Mouse (Mus musculus) regulatory T cell (primary cell): ENCODE data around the gene Eva1c.

ENCODE experiments used
- in situ Hi-C: fragments of 300-600 bp; cut with MboI, MseI; formaldehyde crosslinking; loops from one replicate; pipeline ENCODE4 v1.15.1; 2025; ENCODE audit warnings: high pct_unique_total_duplicates

Gene Eva1c

DNA sequence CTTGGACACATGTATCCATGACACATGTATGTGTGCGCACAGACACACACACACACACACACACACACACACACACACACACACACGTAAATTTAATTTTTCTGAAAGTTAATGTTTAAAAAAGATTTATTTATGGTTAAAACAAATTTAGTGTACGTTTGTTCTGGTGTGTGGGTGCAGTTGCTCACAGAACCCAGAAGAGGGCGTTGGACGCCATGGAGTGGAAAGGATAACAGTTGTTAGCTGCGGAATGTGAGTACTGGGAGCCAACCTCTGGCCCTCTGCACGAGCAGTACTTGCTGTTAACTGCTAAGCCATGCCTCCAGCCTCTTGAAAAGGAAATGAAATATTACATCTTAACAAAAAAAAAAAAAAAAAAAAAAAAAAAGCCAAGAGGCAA lies at the start of gene Eva1c:
Eva1c (plus strand) TSS at position 263 of the 400 bp plus-strand sequence.
- in situ Hi-C loops, result no loop called here

DNA sequence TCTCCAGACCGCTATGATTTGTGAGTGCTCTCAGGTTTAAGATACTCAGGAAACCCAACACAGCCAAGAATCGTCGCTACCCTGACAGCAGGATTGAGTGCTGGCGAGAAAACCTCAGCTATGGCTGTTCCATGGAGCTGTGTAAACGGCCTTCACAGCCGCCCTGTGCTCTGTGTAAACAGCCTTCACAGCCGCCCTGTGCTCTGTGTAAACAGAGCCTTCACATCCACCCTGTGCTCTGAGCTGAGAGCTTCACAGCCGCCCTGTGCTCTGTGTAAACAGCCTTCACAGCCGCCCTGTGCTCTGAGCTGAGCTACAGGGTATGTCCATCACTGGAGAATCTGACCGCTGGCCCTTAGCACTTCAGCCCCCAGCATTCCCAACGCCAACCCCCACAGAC lies 46.7 kb upstream of the Eva1c start:
- in situ Hi-C loops, result no loop called here

DNA sequence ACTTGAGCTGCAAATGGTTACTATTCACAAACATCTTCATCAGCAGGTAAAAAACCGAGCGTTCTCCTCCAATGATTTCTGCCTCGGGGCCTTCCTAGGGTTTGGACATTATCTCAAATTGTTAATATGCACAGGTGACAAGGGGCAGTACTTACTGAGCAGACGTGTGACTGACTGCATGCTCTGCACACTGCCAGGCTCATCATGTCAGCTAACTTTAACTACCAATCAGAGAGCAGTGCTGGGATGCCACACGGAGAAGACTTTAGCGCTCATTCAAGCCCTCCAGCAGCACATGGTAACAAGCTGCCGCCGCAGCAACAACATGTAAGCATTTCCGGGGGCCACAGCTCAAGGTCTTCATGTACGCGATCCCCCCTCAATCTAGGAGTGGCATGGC lies 43.2 kb upstream of the Eva1c start:
- in situ Hi-C loops, result no loop called here

DNA sequence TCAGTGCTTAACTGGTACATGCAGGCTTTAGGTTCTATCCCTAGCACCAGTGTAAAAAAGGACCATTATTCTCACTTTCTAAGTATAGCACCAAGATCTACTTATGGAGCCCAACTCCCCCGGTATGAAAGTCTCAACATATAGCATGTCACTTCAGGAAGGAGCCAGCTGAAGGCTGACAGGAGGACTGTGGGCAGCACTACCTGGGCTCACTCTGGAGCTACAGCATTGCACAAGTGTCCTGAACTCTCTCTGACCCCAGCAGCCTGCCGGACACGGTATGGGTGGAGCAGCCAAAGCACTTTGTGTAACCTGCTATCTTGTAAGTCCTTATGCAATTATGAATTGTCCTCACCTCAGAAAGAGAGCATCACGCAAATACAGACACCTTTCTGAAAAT lies 41.3 kb upstream of the Eva1c start:
- in situ Hi-C loops, result no loop called here

DNA sequence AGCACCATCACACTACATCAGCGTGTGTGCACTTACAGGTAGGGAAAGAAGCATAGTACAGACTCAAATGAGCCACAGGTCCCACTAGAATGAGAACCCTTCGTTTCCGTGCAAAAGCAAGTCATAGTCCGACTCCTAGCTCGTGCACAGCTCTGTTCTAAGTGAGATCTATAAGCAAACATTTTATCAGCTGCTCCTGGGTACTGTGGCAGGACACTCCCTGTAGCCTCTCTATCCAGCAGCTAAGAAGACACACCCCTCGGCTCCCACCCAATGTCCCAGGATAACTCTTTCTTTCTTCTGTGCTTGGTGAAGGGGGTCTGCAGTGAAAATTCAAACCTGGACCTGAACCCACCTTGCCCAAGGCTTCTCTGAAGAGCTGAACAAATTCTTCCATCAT lies 37.9 kb upstream of the Eva1c start:
- in situ Hi-C loops, result no loop called here

DNA sequence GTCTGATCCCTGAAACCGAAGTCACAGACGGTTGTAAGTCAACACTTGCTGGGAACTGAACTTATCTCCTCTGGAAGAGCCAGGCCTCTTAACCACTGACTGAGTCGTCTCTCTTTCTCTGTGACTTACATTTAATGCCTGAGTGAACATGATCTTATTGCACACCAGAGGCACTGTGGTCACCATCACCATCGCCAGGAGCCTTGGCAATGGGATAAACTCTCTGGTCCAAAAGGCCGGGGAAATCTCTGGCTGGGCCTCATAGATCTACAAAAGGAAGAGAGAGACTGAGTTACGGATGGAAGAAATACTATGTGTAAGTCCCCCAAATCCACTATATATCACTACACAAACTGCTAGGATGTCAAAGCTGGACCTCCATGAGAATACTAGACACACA lies 35.6 kb upstream of the Eva1c start:
- in situ Hi-C loops, result no loop called here

DNA sequence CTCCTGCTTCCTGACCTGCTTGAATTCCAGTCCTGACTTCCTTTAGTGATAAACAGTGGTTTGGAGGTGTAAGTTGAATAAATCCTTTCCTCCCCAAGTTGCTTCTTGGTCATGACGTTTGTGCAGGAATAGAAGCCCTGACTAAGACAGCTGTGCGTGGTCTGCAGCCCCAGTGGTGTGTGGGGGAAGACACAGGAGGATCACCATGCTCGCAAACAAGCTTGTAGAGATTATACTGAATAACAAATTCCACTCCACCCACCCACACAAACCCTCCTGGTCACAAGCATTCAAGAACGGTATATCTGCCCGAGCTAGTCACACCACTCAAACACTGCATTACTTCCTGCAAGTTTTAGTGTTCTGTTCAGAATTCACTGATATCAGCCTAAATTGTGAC lies 34.5 kb upstream of the Eva1c start:
- in situ Hi-C loops, result no loop called here

DNA sequence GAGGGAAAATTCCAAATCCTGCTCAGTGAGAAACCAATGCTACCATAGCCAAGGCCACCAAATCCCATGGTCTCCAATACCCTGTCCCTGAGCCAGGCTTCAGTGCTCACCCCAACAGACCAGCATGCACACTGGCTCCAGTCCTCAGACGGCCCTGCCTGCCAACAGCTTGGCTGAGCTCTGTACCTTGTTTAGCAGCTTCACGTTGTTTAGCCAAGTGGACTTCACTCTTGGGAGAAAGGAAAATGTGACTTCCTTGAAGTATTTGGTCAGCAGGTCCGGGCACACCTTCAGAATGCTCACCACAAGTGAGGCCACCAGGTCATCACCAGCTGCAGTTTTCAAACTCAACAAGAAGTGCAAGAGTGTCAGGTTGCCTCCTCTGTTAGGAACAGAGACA lies 34.0 kb upstream of the Eva1c start:
- in situ Hi-C loops, result no loop called here

DNA sequence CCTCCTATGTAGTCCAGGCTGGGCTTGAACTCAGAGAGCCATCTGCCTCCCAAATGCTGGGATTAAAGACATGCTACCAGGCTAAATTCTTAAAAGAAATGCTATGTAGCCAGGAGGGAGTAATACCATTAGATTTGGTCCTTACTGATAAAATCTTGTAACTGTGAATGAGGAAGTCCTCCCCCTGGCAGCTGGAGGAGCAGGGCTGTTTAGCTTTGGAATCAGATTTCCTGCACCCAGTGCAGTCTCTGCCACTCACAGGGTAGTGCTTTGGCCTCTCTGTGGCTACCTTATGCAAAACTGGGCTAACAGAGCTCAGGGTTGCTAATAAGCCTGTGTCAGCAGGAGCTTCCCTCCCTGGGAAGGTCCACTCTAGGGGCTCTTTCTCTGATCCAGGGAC lies 31.8 kb upstream of the Eva1c start:
- in situ Hi-C loops, result no loop called here

DNA sequence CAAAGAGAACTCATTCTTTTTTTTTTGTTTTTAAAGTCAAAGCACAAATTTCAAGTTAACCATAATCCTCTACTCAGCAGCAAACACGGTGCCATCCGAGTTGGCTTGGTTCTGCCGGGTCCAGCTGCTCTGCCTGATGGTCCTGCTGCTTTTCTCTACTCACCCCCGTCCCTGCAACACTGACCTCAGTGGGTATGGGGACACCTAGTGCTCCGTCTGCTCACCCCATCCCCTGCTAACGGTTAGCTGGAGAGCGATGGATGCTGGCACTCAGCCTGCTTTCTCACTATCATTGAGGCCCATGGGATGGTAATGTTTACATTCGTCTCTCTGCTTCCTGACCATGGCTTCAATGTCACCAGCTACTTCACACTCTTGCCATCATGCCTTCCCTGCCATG lies 28.1 kb upstream of the Eva1c start:
- in situ Hi-C loops, result no loop called here

DNA sequence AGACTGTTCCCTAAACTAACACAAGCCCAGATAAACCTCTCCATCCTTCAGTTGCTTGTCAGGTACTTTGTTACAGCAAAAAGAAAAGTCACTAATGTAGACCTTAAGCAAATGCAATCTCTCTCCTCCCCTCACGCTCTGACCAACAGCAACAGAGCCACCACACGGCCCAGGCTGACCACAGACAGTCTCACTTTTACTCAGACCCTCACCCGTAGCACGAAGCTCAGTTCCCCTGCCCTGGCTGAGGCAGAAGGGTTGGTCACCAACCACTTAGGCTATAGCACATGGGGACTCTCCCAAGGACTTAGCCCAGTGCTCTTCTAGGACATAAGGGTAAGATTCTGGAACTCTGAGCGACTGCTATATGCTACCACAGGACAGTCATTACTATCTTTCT lies 27.7 kb upstream of the Eva1c start:
- in situ Hi-C loops, result no loop called here

DNA sequence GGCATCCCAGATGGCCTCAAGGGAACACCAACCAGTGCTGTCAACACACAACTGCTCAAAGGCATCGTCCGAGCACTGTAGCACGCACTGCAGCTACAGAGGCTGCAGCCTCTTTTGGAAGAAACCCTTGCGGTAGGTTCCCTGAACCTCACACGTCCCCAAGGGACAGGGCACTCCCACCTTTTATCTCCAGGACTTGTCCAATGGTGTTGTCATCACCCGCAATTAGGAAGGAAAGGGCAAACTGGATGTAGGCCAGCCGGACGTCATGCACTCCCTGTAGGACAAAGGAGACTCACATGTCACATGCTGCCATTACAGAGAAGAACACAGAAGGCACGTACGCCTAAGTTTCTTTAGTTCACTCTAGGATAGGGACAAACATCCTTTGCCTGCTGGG lies 26.7 kb upstream of the Eva1c start:
- in situ Hi-C loops, result loop anchor here (25.0 kb wide), 1 partner anchor 812 kb away; the partner anchor contains the start of gene Dnajc28

DNA sequence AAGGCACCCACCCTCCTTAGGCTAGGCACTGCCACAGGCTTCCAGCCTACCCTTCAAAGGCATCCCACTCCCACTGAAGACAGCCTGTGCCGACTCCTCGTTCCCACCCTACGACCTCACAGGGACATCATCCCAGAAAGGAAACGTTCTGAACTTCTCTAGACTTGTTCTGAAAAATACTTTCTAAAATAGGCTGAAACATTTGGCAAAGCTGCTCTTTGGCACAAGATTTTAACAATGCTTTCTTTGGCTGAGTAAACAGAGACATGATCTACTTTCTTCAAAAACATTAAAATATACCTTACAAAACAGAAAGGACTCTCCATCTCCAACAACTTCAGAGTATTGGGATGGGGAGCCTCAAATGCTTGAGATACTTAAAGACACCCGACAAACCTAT lies 25.3 kb upstream of the Eva1c start:
- in situ Hi-C loops, result loop anchor here (25.0 kb wide), 1 partner anchor 811 kb away; the partner anchor contains the start of gene Dnajc28

DNA sequence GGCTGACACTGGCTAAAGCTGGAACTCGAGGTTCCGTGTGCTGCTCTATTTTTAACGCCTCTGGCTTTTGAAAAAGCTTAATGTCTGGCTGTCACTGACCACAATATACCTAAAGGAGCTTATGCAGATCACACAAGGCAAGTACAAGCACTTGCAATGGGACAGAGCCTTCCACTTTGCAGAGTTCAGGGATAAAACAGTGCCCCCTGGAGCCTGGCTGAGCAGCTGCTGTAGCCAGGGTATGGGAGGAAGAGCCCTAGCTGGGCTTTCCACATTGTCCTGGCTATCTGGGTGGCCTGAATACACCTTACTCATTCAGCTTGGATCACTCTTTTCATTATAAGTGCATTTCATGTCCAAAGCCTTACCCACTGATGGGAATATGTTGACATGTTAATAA lies 24.6 kb upstream of the Eva1c start:
- in situ Hi-C loops, result loop anchor here (25.0 kb wide), 1 partner anchor 810 kb away; the partner anchor contains the start of gene Dnajc28

DNA sequence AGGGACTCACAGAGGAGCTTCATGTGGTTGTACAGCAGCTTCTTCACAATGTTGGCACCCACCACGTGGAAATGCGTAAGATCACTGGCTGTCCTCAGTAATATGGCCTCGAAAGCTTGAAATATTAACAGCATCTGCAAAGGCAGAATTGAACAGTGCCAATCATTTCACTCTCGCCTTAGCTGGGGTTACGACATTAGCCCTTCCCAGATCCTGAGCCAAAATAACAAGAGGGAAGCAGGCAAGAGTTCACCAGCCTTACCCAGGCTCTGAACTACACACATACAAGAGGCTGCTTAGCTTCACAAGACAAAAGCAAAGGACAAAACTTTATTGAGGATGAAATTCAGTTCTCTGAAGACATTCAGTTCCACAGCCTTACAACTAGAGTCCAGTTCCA lies 22.1 kb upstream of the Eva1c start:
- in situ Hi-C loops, result loop anchor here (25.0 kb wide), 1 partner anchor 808 kb away; the partner anchor contains the start of gene Dnajc28

DNA sequence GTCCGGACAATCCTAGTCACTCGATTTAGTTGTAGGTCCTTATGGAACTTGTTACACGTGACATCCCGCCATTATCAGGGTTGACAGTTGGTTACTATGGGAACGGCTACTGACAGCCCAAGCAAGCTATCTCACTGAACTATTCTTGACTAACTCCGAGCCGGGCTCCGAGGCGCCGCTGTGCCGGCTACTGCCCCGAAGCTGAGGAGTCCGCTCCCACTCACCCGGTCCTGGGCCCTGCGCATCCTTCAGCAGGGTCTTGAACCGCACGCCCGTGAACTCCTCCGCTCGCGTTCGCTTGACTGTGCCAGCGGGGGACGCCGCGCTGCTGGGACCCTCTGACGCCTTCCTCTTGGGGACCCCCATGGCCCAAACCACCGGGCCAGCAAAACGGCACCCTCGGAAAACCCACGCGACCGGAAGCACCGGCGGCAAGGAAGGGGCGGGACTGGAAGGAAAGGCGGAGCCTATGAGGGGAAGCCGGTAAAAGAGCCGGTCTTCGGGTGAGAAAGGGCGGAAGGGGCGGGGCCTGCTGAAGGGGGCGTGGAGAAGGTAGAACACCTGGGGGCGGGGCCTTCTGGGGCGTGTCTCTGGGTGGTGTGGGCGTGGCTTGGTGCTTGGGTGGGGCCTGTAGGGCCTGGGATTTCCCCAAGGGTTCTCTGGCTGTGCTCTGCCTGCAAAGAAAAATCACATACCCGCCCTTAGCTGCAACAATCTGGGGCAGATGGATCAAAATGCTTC lies 16.4 kb upstream of the Eva1c start, which contains the start of gene Urb1:
Urb1 (minus strand) TSS at position 439 of the 741 bp plus-strand sequence.
- in situ Hi-C loops, result loop anchor here (25.0 kb wide), 1 partner anchor 802 kb away; the partner anchor contains the start of gene Dnajc28

DNA sequence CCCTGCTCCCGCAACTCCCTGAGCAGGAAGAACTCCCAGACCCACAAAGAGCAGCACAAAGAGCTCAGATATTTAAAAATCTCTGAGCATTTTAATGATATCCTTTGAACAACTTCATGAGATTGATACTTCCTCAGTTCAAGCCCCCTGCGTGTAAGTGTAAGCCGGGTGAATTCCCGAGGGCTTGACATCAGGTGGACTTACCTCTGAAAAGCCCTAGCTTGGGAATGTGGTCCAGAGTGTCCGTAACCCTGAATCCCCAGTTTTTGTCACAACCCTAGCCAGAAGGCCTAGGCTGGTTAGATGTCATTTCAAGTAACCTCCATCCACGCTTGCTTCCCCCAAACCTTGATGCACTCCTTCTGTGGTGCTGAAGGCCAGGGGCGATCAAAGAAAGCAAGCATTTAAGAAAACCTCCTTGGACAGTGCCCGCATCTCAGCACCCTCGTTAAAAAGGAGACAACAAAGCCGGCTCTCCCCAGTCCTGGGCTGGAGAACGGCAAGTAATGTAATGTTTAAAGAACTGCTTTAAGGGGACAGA lies 15.7 kb upstream of the Eva1c start:
- in situ Hi-C loops, result loop anchor here (25.0 kb wide), 1 partner anchor 802 kb away; the partner anchor contains the start of gene Dnajc28

DNA sequence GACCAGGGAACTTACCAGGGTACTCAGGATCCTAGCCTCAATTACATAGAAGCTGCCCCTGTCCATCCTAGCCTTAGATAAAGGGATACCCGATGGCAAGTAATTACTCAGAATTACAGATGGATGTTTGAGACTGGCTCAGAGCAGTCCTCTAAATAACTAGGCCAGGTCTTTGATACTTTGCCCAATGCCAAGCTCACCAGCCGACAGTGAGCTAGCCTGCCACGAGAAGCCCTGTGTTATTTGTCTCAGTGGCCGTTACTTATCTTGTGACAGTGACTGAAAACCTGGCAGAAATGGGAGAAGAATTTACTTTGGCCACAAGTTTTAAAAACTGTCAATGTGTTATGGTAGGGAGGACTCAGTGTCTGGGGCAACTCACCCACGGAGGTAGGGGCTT lies 14.4 kb upstream of the Eva1c start:
- in situ Hi-C loops, result loop anchor here (25.0 kb wide), 1 partner anchor 800 kb away; the partner anchor contains the start of gene Dnajc28

DNA sequence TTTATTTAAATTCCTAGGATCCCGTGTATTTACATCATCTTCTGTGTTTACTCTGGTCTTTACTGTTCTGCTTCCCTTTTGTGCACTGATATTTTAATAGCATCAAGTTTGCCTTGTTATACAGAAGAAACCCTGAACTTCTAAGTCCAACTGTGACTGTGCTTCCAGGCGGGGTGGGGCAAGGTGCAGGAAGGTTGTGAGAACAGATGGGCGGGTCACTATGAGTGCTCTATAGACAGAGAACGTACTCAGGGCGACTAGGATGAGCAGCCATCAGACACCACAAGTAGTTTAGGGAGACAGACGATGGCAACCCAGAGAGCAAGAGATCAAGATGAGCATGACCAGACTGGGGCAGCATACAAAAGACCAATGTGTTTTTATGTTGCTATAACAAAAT lies 6.2 kb upstream of the Eva1c start:
- in situ Hi-C loops, result loop anchor here (25.0 kb wide), 1 partner anchor 792 kb away; the partner anchor contains the start of gene Dnajc28

DNA sequence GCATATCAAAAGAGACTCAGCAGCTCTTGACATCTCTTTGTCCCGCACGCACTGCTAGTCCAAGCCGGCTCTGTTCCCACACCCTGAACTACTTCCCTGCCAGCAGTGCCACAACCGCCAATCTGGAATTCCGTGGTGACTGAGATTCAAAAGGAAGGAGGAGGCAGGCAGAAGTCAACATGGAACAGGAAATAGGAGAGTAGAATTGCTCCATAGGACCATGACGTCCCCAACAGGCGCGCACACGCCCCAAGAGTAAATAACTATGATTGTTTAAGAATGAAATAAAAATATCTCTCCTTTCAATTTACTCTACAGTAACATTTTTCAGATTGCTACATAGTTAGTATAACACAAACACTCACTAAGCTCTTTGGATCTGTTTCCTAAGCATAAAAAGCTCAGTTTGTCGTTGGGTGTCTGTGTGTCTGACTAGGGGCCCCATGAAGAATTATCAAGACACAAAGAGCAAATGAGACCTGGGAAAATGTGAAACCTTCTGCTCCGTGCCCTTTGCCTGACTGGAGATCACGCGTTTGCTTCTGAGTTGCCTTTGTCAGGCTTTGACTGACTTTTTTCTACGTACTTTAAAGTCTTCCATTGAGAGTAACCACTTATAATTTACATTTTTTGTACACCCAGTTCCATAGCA lies 5.3 kb upstream of the Eva1c start:
- in situ Hi-C loops, result loop anchor here (25.0 kb wide), 1 partner anchor 791 kb away; the partner anchor contains the start of gene Dnajc28

DNA sequence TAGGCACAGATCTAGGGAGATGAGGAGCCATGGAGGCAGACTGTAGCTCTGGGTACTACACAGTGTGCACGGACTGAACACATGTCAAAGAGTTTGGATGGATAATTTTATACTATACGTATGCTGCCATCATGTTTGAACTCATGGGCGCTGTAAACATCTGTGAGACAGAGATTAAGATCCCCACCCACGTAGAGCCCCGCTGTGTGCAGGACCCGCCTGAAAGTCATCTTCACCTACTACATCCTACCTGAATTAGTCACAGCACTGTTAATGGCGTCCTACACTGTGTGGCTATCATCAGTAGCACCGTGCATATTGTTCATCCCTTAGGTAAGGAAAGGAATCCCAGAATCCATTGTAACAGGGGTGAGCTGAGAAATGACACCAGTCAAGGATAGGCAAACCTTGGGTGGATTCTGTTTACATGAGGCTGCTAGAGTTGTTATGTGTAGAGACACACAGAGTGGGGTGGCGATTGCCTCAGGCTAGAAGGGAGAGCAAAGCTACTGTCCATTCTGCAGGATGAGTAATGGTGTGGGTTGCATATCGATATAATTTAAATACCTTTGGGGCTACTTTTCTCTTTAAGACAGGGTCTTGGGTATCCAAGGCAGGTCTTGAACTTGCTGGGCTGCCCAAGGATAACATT lies 4.1 kb upstream of the Eva1c start:
- in situ Hi-C loops, result loop anchor here (25.0 kb wide), 1 partner anchor 790 kb away; the partner anchor contains the start of gene Dnajc28

DNA sequence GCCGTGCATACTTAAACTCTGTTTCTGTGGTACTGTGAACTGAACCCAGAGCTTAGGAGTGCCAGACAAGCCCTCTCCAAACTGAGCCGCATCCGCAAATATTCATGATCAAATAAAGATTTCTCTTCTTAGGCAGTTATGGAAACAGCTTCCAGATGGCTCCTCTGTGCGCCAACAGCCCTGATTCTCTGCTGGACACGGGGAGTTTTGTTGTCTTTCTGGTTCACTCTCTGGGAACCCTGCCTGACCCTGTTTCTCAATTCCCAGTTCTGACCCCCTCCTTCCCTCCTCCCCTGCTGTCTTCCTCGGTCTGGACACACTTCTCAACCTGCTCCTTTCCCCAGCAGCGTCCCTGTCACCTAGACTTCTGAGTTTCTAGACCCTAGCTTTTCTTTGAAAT lies 3.5 kb upstream of the Eva1c start:
- in situ Hi-C loops, result loop anchor here (25.0 kb wide), 1 partner anchor 789 kb away; the partner anchor contains the start of gene Dnajc28
